Mouse (Mus musculus) G1E-ER4 (cell line): ENCODE results near the gene Fndc3b. TPM values are rescaled to one million over a fixed set of nuclear protein-coding genes. Genes with fewer than 3 reads are reported as not detected.

ENCODE experiments used
- GATA1 ChIP-seq: IDR thresholded peaks from one replicate; pipeline ENCODE4 v1.8.0; 2012; ENCODE audit warnings: low read length, inconsistent platforms
- polyA plus RNA-seq: library from polyadenylated mRNA; stranded (reverse); fragments of >175 nt; gene quantifications from 2 replicates; pipeline ENCODE4 v1.2.3, GENCODE M21; 2012

The Fndc3b gene
- polyA plus RNA-seq, 1 experiment = not detected

GRCm38 (mm10) chr3:27724208-27724607, 13.1 kb upstream of the Fndc3b start:
- no peak for TF ChIP-seq GATA1

- no peak for TF ChIP-seq GATA1
Observed at GRCm38 (mm10) chr3:27718829-27719365, 7.8 kb upstream of the Fndc3b start.

GRCm38 (mm10) chr3:27713971-27714370, 2.9 kb upstream of the Fndc3b start:
- no peak for TF ChIP-seq GATA1

- no peak for TF ChIP-seq GATA1
Observed at GRCm38 (mm10) chr3:27712421-27712820, 1.3 kb upstream of the Fndc3b start.

GRCm38 (mm10) chr3:27709906-27710647, 1.0 kb downstream of the Fndc3b start:
- TF ChIP-seq GATA1 = no peak

- no peak for TF ChIP-seq GATA1
Observed at GRCm38 (mm10) chr3:27709096-27709905, 1.8 kb downstream of the Fndc3b start.

GRCm38 (mm10) chr3:27708581-27708980, 2.5 kb downstream of the Fndc3b start:
- no peak for TF ChIP-seq GATA1

- no peak for TF ChIP-seq GATA1
Observed at GRCm38 (mm10) chr3:27705761-27706160, 5.3 kb downstream of the Fndc3b start.

- no peak for TF ChIP-seq GATA1
Observed at GRCm38 (mm10) chr3:27705056-27705455, 6.1 kb downstream of the Fndc3b start.

- no peak for TF ChIP-seq GATA1
Observed at GRCm38 (mm10) chr3:27704641-27705040, 6.5 kb downstream of the Fndc3b start.

- no peak for TF ChIP-seq GATA1
Observed at GRCm38 (mm10) chr3:27703531-27703930, 7.6 kb downstream of the Fndc3b start.

GRCm38 (mm10) chr3:27703081-27703480, 8.0 kb downstream of the Fndc3b start:
- TF ChIP-seq GATA1 = no peak

GRCm38 (mm10) chr3:27698671-27699070, 12.4 kb downstream of the Fndc3b start:
- TF ChIP-seq GATA1 = no peak

- TF ChIP-seq GATA1 = no peak
Observed at GRCm38 (mm10) chr3:27696449-27696797, 14.7 kb downstream of the Fndc3b start.

GRCm38 (mm10) chr3:27695612-27696448, 15.3 kb downstream of the Fndc3b start:
- no peak for TF ChIP-seq GATA1

- TF ChIP-seq GATA1 = no peak
Observed at GRCm38 (mm10) chr3:27694586-27694985, 16.5 kb downstream of the Fndc3b start.
